Mouse (Mus musculus) common myeloid progenitor, adult 5-6 weeks (primary cell): Measurements from ENCODE around the gene Ifitm1. TPM values are rescaled to one million over a fixed set of nuclear protein-coding genes. Genes with fewer than 3 reads are reported as not detected.
A peak's percentile ranks its signal among the peaks of the same experiment; 100 is the strongest.

Experiments
- ATAC-seq: replicated peaks from 2 replicates; pipeline ENCODE4 v1.8.0; 2016; ENCODE audit warnings: low read depth, mild to moderate bottlenecking, moderate TSS enrichment, inconsistent platforms; ENCODE audit not compliant: poor library complexity, severe bottlenecking
- total RNA-seq: library from RNA; stranded (forward); fragments of 200-1000, 187-1606 nt; gene quantifications from 2 replicates; pipeline ENCODE4 v1.2.3, GENCODE M21; 2017

The Ifitm1 gene
- total RNA-seq = 120 and 124 TPM in 2 replicates

DNA sequence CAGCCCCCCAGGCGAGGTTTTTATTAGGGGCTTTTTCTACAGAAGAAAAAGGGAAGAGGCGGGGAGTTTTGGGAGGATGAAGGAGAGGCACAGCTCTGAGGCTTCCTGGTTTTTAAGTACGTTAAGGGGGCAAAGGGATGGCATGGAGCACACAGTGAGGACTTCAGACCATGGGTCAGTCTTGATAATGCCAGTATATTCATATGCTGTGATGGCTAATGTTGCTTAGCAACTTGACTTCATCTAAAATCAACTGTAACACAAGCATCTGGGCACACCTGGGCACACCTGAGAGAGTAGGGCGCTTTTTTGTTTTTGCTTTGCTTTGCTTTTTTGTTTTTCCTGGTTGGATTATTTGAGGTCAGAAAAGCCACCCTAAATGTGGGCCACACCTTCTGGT lies at the start of gene Ifitm1:
Gene Ifitm1, plus strand, starts transcription at position 301 of the 400 bp plus-strand sequence.
- ATAC-seq = no peak

DNA sequence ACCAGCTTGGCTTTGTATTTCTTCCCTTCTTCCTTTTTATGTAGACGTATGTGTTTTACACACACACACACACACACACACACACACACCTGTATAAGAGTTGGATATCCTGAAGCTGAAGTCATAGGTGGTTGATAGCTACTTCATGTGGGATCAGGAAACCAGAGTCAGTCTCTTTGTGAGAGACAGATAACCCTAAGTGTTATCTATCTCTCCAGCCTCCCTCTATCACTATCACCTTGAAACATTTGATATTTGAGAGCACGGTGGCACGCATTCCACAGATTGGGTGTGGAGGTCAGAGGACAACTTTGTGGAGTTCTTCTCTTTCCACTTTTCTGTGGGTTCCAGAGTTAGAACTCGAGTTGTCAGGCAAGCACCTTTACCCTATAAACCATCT lies 47.1 kb upstream of the Ifitm1 start:
- no peak for ATAC-seq

DNA sequence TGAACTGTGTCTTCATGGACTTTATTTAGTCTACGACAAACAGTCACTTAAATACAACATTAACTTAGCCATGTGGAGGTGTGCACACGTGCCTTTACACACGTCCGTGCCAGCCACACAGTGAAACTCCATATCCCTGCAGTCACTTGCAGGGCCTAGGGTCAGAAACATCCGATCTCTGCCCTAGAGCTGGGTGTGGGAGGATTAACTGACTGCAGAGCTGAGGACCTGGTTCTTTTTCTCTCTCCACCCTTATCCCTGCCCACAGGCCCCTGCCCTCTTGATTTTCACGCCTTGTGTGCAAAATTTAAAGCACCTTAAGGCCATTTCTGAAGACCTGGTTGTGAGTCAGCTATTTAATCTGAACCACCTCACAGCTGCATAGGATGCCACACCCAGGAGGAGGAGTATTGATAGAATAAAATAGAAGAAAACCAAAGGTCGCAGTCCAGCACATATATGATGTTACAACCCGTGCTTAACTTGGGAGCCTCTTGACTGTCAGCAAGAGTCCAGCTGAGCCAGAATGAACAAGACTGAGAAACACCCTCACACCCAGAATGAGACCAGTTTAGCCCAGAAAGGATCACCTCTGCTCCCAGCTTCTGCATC lies 46.5 kb upstream of the Ifitm1 start, which contains the start of gene Nlrp6:
Gene Nlrp6, plus strand, starts transcription at position 485 of the 612 bp plus-strand sequence.
- no peak for ATAC-seq

DNA sequence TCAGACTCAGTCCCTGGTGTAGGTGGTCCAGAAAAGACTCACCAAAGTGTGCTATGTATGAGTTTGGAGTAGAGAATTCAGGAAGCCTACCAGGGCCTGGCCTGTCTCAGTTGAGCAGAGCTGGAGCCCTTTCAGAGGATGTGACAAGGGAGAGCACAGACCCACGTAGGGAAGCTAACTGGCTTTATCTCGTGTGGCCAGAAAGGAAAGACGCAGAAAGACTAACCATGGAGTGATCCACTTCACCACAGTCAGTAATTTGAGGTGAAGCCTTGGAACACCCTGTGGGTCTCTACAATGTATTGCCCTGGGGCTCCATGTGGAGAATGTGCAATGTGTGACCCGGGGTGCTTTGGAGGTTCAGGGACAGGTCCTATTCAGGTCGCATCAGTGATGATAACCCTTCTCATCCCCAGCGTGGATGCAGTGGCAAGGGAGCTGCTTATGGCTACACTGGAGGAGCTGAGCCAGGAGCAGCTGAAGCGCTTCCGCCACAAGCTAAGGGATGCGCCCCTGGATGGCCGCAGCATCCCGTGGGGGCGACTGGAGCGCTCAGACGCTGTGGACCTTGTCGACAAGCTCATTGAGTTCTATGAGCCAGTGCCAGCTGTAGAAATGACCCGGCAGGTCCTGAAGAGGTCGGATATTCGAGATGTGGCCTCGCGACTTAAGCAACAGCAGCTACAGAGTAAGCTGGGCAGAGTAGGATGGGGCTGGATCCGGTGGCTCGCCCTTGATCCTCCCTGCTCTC lies 45.6 kb upstream of the Ifitm1 start:
- ATAC-seq = peak; percentile 68

DNA sequence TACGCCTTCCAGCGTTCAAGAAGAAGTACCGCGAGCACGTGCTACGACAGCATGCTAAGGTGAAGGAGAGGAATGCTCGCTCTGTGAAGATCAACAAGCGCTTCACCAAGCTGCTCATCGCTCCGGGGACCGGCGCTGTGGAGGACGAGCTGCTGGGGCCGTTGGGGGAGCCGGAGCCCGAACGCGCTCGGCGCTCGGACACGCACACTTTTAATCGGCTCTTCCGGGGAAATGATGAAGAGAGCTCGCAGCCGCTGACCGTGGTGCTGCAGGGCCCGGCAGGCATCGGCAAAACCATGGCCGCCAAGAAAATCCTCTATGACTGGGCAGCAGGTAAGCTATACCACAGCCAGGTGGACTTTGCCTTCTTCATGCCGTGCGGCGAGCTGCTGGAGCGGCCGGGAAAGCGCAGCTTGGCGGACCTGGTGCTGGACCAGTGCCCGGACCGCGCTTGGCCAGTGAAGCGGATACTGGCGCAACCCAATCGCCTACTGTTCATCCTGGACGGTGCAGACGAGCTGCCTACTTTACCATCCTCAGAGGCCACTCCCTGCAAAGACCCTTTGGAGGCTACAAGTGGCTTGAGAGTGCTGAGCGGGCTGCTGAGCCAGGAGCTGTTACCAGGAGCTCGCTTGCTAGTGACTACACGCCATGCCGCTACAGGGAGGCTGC lies 44.5 kb upstream of the Ifitm1 start:
- ATAC-seq = peak; percentile 27

DNA sequence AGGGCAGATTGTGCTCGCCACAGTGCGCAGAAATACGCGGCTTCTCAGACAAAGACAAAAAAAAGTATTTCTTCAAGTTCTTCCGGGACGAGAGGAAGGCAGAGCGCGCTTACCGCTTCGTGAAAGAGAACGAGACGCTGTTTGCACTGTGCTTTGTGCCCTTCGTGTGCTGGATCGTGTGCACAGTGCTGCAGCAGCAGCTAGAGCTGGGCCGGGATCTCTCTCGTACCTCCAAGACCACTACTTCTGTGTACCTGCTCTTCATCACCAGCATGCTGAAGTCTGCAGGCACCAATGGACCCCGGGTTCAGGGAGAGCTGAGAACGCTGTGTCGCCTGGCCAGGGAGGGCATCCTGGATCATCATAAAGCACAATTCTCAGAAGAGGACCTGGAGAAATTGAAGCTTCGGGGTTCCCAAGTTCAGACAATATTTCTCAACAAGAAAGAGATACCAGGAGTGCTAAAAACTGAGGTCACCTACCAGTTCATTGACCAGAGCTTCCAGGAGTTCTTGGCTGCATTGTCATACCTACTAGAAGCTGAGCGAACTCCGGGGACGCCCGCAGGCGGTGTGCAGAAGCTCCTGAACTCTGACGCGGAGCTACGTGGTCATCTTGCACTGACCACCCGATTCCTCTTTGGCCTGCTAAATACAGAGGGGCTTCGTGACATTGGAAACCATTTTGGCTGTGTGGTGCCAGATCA lies 43.8 kb upstream of the Ifitm1 start:
- ATAC-seq = no peak

DNA sequence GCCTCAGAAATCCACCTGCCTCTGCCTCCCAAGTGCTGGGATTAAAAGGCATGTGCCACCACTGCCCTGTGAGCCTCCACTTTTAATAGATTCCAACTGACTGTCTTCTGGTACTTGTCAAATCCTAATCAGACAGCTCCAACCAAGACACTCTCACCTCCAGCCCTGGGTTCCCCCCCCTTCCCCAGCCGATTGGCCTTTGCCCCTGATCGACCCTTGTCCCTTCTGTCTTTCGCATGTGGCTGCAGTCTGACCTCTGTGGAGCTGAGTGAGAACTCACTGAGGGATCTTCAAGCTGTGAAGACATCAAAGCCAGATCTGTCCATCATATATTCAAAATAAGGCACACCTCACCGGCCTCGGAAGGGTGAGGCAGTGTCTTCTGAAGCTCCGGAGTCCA lies 39.8 kb upstream of the Ifitm1 start:
- ATAC-seq = no peak

DNA sequence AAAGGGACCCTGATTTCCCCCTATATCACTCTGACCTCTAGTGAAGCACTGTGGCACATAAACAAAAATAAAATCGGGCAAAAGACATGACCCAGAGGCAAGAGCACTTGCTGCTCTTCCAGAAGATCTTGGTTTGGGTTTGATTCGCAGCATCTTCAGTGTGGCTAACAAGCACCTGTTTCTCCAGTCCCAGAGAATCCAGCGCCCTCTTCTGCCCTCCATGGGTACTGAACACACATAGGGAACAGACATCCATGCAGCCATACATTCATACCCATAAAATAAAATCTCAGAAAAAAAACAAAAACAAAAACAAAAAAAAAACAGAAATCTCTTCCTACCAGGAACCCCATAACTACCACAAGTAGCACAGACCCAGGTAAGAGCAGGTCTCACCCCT lies 28.6 kb upstream of the Ifitm1 start:
- ATAC-seq = no peak

DNA sequence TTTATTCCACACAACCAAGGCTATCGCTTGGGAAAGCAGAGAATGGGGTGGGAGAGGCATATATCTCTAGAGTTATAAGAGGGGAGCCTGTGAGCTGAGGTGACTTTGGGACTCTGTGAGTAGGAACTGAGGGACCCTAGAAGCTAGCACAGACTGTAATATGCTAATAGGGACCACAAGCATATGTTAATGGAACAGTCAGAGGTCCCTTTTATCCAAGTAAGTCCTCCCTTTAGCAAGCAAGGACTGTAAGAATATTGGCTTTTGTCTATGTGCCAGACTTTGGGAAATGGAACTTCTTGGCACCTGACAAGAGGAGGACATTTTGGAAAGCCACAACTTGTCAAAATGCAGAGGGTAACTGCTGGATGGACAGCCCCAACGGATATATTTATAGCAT lies 28.1 kb upstream of the Ifitm1 start:
- ATAC-seq = no peak

DNA sequence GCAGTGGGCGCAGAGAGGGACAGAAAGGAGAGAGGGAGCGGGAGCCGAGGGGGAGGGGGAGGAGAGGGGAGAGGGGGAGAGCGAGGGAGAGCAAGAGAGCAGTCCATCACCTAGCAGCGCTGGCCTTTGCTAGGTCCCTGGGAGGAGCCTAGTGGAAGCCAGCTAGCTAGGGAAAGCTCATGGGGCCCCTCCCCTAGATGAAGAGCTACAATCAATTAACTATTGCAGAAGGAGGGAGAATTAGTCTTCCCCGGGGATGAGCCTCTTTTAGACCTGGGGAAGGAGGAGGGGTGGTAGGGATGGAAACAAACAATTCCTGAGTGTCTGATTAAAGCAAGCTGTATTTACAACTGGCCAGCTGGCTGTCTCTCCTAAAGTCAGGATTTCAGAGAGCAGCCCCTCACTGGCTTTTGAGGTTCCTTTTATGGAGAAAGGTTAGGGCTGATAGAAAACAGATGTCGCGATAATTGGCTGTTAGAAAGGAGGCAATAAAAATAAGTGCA lies 27.3 kb upstream of the Ifitm1 start:
- no peak for ATAC-seq

DNA sequence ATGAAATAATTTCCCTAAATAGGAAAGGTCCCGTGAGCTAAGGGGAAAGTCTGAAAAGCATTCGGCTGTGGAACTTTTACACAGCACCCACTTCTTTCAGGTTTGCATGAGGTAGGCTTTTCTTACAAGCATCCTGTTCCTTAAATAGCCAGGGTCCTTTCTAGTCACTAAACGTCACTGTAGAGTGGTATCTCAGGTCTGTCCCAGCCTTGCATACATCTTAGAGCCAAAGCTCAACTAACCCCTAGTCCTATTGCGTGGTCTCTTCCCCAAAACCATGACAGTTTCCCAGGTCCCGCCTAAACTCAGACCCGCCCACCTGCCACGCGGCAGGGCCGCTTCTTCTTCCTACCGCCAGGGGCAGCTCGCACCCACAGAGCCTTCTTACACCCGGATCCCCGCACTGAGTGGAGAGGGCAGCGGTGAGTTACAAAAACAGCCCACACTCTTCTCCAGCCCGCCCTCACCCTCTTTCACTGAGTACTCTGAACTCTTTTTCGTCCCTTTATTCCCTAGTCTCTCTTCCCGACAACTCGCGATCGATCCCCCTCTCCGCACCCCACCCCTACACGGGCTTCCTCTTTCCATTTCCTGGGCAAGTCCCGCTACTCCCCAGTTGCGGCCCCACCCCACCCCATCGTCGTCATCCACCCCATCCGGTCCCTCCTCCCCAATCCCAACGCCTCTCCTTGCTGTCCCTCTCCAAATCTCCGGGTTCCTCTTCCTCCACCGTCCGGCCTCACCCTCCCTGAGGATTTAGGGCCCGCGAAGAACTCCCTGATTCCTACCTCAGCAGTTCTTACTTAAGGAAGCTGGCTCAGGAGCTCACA lies 25.6 kb upstream of the Ifitm1 start, which contains the start of gene Pgghg:
Gene Pgghg, plus strand, starts transcription at position 170 of the 830 bp plus-strand sequence.
- peak; percentile 87 for ATAC-seq

DNA sequence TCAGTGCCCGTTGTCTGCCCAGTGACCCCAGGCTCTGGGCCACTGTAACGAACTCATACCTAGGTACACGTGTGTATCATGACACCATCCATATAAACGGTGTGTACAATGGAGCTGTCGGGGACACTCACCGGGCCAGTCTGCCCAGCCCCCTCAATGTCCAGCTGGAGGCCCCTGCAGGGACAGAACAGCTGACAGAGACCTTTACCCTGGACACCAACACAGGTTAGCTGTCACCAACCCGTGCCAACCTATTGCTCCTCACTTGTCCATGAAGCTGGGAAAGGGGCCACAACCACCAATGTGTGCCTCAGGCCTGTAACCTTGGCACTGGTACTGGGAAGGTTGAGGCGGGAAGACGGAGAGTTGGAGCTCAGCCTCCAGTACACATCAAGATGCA lies 24.7 kb upstream of the Ifitm1 start:
- ATAC-seq = no peak

DNA sequence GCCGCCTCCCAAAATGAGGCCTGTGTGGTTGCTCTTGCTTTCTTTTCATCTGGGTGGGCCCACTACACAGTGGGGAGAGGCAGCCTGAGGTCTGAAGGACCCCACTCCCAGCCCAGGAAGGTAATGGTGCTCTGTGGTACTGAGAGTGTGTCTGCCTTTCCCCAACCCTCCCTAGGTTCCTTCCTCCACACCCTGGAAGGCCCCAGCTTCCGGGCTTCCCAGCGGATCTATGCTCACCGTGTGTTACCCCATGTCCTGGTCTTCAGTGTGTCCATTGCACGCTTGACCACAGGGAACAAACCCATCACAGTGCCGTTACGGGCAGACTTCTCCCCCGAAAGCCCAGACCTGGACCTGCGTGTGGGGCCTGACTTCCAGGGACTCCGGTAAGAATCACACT lies 24.2 kb upstream of the Ifitm1 start:
- ATAC-seq = no peak

DNA sequence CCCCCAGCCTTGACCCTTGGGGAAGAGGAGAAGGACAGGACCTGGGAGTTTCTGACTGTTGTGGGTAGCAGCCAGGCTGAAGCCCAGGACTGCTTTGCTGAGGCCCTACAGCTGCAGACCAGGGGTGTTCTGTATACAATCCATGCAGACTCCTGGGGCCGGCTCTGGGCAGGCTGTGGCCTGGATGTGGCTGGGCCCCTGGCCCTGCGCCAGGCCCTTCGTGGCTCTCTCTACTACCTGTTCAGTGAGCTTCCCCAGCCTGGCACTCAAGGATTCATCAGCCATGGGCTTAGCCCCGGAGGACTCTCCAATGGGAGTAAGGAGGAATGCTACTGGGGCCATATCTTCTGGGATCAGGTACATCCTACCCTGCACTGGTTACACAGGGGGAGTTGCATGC lies 23.7 kb upstream of the Ifitm1 start:
- no peak for ATAC-seq

DNA sequence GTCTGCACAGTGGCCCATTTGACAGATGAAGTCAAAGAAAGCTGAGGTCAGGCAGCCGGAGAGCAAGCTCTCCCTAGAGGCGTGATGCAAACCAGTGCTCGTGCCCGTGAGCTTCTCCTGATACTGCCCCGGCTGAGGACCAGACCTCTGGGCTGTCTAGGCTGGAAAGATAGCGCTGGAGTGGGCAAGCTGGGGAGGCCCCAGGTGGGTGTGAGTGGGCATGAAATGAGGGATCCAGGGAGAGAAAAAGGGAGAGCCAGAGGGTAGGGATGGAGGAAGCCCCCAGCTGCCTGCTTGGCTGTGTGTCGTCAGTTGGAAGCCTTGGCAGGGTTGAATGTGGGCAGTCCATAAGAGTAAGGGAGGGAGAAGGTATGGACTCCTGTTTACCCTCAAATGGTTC lies 22.8 kb upstream of the Ifitm1 start:
- ATAC-seq = no peak

DNA sequence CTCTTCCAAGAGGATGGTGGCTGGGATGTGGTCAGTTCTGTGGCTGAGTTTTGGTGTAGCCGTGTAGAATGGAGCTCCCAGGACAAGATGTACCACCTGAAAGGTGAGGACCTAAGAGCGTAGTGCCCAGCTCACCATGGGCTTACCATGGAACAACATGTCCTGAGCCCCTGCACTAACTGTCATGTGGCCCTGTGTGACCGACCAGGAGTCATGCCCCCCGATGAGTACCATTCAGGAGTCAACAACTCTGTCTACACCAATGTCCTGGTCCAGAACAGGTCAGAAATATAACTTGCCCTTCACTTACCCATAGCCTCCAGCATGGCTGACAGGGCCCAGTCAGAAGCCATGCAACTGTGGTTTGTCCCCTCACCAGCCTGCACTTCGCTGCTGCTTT lies 21.8 kb upstream of the Ifitm1 start:
- no peak for ATAC-seq

DNA sequence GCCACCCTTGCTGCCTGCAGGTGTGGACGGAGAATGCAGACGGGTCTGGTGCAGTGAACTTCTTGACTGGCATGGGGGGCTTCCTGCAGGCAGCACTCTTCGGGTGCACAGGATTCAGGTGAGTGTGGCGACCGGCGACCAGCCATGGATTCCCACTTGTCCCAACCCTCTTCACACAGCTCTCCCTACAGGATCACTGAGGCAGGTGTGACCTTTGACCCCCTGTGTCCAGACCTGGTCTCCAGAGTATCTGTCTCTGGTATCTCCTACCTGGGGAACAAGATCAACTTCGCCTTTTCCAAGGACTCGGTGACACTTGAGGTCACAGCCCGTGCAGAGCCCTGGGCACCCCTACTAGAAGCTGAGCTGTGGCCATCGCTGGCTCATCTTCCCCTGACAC lies 20.7 kb upstream of the Ifitm1 start:
- no peak for ATAC-seq

DNA sequence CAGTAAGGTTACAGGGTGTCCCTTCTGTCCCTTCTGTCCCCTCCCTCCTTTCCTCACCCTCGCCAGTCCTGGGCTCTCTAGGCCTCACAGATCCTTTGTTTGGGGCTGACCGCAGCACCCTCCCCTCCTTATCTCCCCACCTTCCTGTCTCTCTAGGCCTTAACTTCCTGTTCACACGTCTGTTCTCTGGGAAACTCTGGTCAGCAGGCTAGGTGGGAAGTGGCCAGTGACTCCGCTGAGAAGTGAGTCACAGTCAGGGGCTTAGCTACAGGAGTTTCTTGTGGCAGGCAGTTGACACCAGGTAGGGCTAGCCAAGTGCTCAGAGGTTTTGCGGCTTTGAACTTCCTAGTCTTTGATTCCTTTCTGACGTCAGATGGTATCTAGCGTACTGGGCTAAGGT lies 20.0 kb upstream of the Ifitm1 start:
- peak; percentile 84 for ATAC-seq

DNA sequence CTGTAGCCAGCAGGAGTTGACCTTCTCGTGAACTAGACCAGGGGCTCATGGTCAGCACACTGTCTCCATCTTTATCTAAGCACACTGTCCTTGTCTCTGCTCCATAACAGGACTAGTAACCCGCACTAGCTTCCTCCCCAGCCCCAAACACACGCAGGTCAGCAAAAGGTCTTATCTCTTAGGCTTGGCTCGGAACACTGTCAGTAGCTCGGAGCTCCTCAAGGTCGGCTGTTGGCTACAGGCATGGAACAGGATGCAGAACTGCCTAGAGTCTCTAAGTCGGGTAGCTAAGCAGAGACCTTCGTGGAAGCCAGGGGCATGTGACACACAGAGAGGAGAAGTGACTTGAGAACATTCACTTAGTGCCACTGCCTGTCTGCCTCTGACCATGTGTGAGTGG lies 18.9 kb upstream of the Ifitm1 start:
- ATAC-seq = no peak

DNA sequence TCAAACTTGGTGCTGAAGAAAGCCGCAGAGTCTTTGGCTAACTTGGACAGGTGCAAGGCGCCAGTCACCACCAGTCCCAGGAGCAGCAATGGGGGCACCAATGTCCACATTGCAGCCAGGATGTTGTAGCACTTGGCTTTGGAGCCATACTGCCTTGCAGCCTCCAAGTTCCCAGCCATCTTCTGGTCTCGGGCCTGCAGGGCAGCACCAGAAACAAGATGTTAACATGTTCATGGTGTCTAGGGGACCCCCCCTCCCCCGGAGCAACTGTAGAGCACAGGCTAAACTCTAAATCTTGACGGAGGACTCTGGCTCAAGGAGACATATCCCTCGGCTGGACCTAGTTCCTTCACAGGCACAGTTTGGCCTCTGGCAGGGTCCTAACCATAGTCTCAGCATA lies 17.8 kb upstream of the Ifitm1 start:
- no peak for ATAC-seq
